Mouse (Mus musculus): ENCODE results near the gene Gm15557.

Gm15557 gene

DNA sequence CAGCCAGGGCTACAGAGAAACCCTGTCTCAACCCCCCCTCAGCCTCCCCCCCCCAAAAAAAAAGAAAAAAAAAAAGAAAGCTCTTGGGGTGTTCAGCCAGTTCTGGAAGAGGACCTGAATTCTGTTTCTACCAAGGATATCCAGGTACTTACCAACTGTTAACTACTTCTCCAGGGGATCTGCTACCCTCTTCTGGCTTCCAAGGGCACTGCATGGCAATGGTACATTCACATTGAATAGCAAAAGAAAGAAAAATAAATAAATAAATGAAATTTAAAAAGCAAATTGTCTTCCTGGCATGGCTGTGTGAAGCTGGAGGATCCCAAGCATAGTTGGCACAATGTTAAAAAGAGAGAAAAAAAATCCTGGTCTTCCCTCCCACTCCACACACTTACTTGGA is 11.5 kb downstream of the Gm15557 start:
- DNase-seq = peak; percentile 54 to 71

DNA sequence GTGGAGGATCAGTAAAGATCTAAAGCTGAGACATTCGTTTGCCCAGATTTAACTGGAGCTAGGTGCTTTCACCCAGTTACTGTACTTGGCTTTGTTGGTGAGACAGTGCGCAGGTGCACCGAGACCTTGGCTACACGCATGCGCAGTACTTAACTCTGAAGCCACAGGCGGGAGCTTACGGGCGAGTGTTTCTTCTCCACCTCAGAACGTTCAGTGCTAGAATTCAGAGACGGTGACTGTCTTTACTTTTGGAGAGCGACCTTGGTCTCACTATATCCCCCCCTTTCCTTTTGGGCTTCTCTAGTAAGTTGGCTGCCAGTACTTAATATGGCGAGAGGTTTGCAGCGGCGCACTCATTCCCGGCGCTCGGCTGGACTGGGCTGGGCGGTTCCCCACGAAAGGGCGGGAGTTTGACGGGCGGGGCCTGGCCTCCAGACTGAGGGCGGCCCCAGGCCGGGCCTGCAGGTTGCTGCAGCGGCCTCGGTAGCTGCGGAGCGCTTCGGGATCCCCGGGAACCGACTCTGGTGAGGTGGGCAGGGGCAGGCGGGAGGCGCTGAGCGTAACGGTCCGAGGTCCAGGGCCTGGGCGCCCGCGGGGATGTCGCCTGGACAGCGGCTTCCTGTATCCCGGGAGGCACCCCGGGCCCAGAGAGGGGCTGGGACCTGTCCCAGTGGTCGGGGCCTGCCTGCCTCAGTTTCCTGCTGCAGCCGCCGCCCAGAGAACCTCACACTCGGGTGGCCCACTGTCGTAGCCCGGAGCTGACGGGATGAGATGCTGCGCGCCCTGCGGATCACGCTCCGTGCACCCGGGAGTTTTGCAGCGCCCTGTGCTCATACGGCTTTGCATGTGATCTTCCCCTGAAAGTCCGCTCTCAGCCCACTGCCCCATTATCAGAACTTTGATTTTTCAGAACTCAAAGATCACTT is 15.9 kb downstream of the Gm15557 start, which contains the start of gene Cep250:
Cep250 (plus strand) TSS at position 325 of the 926 bp plus-strand sequence.
- peak; percentile 93 to 95 for DNase-seq

DNA sequence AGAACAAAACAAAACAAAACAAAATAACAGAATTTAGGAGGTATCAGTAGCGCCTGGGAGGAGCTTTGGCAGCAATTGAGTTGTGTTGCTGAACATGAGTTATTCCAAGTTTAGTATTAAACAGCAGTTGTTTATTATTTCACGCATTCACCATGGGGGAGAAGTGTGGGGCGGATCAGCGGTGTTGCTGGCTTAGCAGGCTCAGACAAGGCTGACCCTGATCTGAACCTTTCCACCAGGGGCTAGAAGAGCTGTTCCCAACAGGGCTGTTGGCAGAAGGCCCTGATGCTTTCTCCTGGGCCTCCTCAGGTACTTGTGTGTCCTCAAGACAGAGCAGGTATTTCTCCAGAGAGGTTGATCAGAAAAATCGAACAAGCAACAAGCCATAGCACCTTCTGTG is 19.5 kb downstream of the Gm15557 start:
- DNase-seq = no peak

DNA sequence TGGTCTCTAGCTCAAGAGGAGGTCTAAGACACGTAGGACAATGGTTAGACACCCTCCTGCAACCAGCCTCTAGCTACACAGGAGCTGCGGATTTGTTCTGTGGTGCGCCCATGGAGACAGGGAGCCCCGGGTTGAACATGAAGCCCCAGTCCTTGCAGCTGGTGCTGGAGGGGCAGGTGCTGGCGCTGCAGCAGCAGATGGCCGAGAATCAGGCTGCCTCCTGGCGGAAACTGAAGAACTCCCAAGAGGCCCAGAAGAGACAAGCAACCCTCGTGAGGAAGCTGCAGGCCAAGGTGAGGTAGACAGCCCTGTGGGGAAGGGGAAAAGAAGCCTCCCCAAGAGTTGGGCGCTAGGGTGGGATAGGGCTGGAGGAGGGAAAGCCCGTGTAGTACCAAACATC is 21.3 kb downstream of the Gm15557 start:
- DNase-seq = no peak

DNA sequence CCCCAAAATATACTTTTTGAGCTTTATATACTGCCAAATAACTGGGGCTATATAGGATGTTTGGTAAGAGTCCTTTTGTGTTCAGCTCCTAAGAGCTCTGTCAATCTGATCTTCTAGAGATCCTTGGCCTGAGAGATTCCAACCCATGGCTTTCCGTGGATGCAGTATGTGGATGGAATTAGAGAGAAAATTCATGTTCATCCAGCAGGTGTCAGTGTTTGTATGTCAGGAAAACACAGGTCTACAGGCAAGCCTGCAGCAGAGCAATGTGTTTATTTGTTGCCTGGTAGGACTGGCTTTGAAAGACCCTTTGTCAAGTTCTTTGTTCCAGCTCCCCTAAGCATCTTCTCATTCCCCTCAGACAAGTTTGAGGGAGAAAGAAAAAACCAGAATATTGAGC is 22.5 kb downstream of the Gm15557 start:
- DNase-seq = peak in 1 of 2 experiments; percentile 19

DNA sequence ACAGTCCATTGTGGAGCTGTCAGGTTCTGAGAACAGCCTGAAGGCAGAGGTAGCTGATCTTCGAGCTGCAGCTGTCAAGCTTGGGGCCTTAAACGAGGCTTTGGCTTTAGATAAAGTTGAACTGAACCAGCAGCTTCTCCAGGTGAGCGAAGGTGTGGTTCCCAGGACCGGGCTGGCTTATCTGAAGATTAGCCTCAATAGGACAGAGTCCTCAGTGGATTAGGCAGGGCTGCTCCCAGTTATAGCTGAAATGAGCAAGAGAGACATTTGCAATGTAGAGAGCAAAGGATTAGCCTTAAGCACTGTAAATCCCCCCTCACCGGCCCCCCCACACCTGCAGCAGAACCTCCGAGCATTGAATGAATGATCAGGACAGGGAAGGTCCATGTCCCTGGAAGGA is 32.8 kb downstream of the Gm15557 start:
- no peak for DNase-seq

DNA sequence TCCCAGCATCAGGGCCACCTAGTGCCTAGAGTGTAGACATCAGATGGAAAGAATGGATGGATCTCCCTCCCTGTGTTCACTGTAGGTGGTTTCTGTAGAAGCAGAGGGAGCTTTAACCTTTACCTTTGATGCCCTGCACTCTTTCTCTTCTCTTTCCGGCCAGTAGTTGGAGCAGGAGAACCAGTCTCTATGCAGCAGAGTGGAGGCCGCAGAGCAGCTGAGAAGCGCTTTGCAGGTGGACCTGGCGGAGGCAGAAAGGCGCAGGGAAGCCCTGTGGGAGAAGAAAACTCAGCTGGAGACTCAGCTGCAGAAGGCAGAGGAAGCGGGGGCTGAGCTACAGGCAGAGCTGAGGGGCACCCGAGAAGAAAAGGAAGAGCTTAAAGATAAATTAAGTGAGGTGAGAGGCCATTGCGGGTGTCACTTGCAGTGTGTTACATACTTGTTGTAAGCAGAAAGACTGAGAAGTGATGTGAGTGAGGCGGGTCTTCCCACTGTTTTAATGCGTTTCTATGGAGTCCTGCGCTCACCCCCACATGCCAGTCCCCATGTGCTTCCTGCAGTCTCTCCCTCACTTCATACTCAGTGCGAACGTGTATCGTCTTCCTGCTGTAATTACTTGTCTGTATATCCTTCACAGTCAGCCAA is 33.7 kb downstream of the Gm15557 start:
- no peak for DNase-seq

DNA sequence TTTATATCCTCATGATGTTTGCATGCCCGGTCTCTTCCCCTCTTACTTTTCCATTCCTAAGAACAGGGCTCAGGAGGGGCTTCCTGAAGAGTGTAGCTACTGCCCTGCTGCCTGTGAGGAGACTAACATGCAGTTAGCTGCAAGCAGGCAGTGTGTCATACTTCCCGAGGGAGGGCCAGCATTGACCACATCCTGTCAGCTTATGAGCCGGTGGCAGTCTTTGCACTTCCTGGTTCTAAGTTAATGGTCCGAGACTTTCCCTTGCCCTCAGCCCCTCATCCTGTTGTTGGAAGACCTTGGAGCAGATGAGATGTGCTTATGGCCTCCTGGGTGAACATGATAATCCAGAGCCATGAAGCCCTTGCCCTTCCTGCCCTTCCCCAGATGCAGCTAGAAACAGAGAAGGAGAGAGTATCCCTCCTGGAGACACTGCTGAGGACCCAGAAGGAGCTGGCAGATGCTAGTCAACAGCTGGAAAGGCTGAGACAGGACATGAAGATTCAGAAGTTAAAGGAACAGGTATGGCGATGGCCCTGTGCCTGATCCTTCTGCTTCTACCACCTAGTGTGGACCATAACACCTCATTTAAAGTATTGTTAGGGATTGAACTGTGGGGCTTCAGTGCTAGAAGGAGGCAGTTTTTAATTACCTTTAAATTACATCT is 38.9 kb downstream of the Gm15557 start:
- peak; percentile 55 to 58 for DNase-seq

DNA sequence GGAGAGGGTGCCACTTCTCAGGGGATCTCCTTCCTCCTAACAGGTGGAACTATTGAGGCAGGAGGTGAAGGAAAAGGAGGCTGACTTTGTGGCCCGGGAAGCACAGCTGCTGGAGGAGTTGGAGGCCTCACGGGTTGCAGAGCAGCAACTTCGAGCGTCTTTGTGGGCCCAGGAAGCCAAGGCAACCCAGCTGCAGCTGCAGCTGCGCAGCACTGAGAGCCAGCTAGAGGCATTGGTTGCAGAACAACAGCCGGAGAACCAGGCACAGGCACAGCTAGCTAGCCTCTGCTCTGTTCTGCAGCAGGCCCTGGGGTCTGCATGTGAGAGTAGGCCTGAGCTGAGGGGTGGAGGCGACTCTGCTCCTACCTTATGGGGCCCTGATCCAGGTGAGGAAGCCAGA is 45.2 kb downstream of the Gm15557 start:
- no peak for DNase-seq

DNA sequence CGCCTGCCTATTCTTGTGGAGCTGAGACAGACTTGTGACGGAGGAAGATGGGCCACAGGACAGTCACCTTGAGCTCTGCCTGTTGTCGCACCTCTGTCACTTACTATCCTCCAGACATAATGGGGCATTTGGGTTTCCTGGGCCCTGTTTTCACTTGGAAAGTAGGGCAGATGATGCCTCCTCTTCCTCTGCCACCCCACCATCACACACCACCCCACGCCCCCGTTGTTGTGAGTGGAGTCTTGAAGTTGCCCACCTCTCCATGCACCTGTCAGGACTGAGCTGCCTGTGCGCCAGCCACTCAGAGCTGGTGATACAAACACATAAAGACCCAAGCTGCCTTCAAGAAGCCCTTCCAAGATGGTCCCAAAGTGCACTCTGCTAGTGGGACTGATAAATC is 46.6 kb downstream of the Gm15557 start:
- no peak for DNase-seq

DNA sequence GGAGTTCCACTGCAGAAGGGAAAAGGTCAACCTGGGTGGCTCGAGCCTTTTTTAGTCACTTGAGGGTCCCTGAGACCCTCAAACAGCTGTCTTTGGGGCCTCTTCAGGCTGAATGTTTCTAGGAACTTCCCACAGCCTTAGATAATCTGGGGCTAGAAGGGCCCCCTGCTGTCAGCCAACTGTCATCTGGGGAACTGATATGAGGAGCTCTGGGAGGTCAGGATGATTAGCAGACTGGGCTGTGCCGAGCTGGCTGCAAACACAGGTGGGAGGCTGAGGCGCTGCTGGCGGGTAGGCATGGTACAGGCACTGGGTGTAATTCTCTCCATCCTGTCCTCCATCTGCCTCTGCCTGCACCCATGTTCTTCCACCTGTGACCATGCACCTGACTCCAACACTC is 48.6 kb downstream of the Gm15557 start:
- DNase-seq = no peak

DNA sequence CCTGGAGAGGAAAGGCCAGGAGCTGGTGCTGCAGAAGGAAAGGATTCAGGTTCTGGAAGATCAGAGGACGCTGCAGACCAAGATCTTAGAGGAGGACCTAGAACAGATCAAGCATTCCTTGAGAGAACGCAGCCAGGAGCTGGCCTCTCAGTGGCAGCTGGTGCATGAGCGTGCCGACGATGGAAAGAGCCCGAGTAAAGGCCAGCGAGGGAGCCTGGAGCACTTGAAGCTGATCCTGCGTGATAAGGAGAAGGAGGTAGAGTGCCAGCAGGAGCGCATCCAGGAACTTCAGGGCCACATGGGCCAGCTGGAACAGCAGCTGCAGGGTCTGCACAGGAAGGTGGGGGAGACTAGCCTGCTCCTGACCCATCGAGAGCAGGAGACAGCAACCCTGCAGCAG is 50.6 kb downstream of the Gm15557 start:
- DNase-seq = no peak

DNA sequence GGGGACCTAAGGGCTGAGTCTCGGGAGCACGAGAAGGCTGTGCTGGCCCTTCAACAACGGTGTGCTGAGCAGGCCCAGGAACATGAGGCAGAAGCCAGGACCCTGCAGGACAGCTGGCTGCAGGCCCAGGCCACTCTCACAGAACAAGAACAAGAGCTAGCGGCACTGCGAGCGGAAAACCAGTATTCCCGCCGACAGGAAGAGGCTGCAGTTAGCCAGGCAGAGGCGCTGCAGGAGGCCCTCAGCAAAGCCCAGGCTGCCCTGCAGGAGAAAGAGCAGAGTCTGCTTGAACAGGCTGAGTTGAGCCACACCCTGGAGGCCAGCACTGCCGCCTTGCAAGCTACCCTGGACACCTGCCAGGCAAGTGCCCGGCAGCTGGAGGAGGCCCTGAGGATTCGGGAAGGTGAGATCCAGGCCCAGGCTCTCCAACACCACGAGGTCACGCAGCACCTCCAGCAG is 51.4 kb downstream of the Gm15557 start:
- peak; percentile 70 to 87 for DNase-seq

Measured in lung, postnatal 4 days (tissue).